ENCODE assay signal across 9 mouse cellular contexts in the genomic region with DNA sequence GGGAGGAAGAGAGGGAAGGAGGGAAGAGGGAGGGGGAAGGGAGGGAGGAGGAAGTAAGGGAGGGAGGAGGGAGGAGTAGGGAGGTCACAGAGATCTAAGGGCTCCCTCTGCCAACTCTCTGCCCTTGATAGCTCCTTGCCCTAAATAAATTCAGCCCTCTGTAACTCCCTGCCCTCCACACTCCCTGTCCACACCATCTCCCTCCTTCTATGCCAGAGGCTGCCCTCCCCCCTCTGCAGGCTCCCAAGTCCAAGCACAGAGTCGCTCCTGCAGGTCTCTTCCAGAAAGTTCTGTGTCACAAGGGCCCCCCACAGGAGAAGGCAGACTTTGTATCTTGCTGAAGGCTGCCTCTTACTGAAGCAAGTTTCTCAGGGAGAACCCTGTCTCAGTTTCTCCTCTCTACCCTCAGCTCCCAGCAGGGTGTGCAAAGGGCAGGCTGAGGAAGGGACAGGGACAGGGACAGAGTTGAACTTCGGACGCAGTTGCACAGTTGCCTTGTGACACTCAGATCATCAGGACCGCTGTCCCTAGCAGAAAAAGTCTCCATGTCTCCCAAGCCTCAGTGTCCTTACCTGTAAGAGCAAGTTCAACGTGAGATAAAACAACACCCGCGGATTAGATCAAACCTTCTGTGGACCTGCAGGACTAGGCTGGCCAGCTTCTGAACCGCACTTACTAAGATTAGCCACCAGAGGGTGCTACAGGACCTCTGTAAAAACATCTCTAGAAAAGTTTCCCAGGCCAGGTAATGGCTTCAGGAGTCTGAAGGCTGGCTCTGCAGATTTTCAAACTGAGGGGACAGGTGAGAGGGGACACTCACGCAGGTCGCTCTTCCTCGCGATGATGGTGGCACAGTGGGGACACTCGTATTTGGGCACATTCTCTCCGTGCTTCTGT. TPM values are rescaled to one million over a fixed set of nuclear protein-coding genes. Genes with fewer than 3 reads are reported as not detected.
DNase-seq lines count a peak whose midpoint lies in the region; ATAC-seq and TF ChIP-seq lines count a peak whose summit lies in the region.
"Had no signal": no experiment of that assay in that cellular context is flagged by ENCODE, and none has a peak within 500 bp of the region (broad histone marks: within the 10 kb centered on the region; RNA-seq: fewer than 3 reads in every experiment).

No protein-coding gene starts in this region.

- WGBS in embryonic facial prominence, embryonic 14.5 days = 16% methylated on average over 14 of the region's 14 CpGs
- WGBS in heart, embryonic 13.5 days = 16% methylated on average over 14 of the region's 14 CpGs
- WGBS in kidney, embryonic 14.5 days = 17% methylated on average over 14 of the region's 14 CpGs
- 14% methylated on average over 14 of the region's 14 CpGs for WGBS in stomach, postnatal 0 days

- H3K9me3 ChIP-seq in embryonic facial prominence, embryonic 14.5 days (ENCODE audit: control insufficient read depth, low read length) = no peaks in the 10 kb centered on the region
- no peaks in the 10 kb centered on the region for H3K9me3 ChIP-seq in heart, embryonic 13.5 days
- 0 out of 2 replicates have a peak, but pooled peaks cover 3% of the 10 kb centered on the region for H3K9me3 ChIP-seq in kidney, embryonic 14.5 days (ENCODE audit: control insufficient read depth, low read length)
- no peaks in the 10 kb centered on the region for H3K9me3 ChIP-seq in stomach, postnatal 0 days (ENCODE audit: control insufficient read depth, low read length)
- H3K9me3 ChIP-seq: embryonic facial prominence, embryonic 15.5 days had no signal

- no peaks in the 10 kb centered on the region for H3K27me3 ChIP-seq in embryonic facial prominence, embryonic 14.5 days (replicated peaks; ENCODE audit: control insufficient read depth, insufficient read depth, low read length)
- peaks cover 15% of the 10 kb centered on the region for H3K27me3 ChIP-seq in heart, embryonic 13.5 days (replicated peaks)
- H3K27me3 ChIP-seq in kidney, embryonic 14.5 days (ENCODE audit: control insufficient read depth, insufficient read depth, low read length) = peaks cover 14% of the 10 kb centered on the region
- H3K27me3 ChIP-seq in stomach, postnatal 0 days (ENCODE audit: control insufficient read depth, insufficient read depth, low read length) = no peaks in the 10 kb centered on the region

- no peak overlapping the region for H3K27ac ChIP-seq in bone marrow macrophage, adult 2 months (ENCODE audit: insufficient read depth, low read depth, low read length)
- no peak overlapping the region for H3K27ac ChIP-seq in embryonic facial prominence, embryonic 14.5 days (replicated peaks; ENCODE audit: low read depth, low read length)
- no peak overlapping the region for H3K27ac ChIP-seq in heart, embryonic 13.5 days (replicated peaks)
- no peak overlapping the region for H3K27ac ChIP-seq in kidney, embryonic 14.5 days (ENCODE audit: low read depth, low read length)
- H3K27ac ChIP-seq in stomach, postnatal 0 days (replicated peaks) = no peak overlapping the region
- H3K27ac ChIP-seq: embryonic facial prominence, embryonic 15.5 days had no signal

- TF ChIP-seq CTCF in bone marrow macrophage, adult 2 months (IDR thresholded peaks at IDR 0.05; ENCODE audit: low read depth, low read length) = peak; percentile 65
- peak; percentile 90 for TF ChIP-seq CTCF in stomach, postnatal 0 days (IDR thresholded peaks at IDR 0.05; ENCODE audit: low read depth)

- no peak overlapping the region for H3K9ac ChIP-seq in embryonic facial prominence, embryonic 14.5 days (ENCODE audit: low read depth, low read length)
- peak overlapping the region; percentile 0; the same call in 1 of the 2 replicates for H3K9ac ChIP-seq in heart, embryonic 13.5 days
- H3K9ac ChIP-seq in kidney, embryonic 14.5 days (ENCODE audit: low read depth, low read length) = no peak overlapping the region
- no peak overlapping the region for H3K9ac ChIP-seq in stomach, postnatal 0 days (ENCODE audit: low read length)
- H3K9ac ChIP-seq: embryonic facial prominence, embryonic 15.5 days had no signal

- H3K4me1 ChIP-seq in bone marrow macrophage, adult 2 months (ENCODE audit: control insufficient read depth, insufficient read depth, low read length) = no peaks in the 10 kb centered on the region
- no peaks in the 10 kb centered on the region for H3K4me1 ChIP-seq in embryonic facial prominence, embryonic 14.5 days (ENCODE audit: control insufficient read depth, insufficient read depth, low read length)
- peaks cover 6% of the 10 kb centered on the region for H3K4me1 ChIP-seq in heart, embryonic 13.5 days
- no peaks in the 10 kb centered on the region for H3K4me1 ChIP-seq in kidney, embryonic 14.5 days (ENCODE audit: control insufficient read depth, insufficient read depth, low read length)
- no peaks in the 10 kb centered on the region for H3K4me1 ChIP-seq in stomach, postnatal 0 days (replicated peaks; ENCODE audit: control insufficient read depth, insufficient read depth)
- H3K4me1 ChIP-seq: embryonic facial prominence, embryonic 15.5 days had no signal

- peak; percentile 60 for ATAC-seq in CD4-positive, CD25-positive, alpha-beta regulatory T cell, adult 4 months
- peak; percentile 57; the same call in 1 of the 2 replicates for ATAC-seq in embryonic facial prominence, embryonic 14.5 days (ENCODE audit: low read depth)
- ATAC-seq in heart, embryonic 13.5 days (ENCODE audit: extremely low read depth, insufficient number of reproducible peaks, low FRiP score, low TSS enrichment) = no peak
- ATAC-seq in kidney, embryonic 14.5 days (ENCODE audit: low FRiP score, low TSS enrichment) = peak; percentile 55; the same call in 1 of the 2 replicates
- peak; percentile 57; the same call in 1 of the 2 replicates for ATAC-seq in monocyte, adult 5-6 weeks (replicated peaks; ENCODE audit: insufficient number of reproducible peaks, low FRiP score, low TSS enrichment, poor library complexity, severe bottlenecking)
- ATAC-seq in stomach, postnatal 0 days (ENCODE audit: low FRiP score, low TSS enrichment) = peak; percentile 49

- H3K4me2 ChIP-seq in embryonic facial prominence, embryonic 14.5 days (ENCODE audit: low read depth, low read length) = no peak overlapping the region
- peak overlapping the region; percentile 24; the same call in 1 of the 2 replicates for H3K4me2 ChIP-seq in heart, embryonic 13.5 days
- H3K4me2 ChIP-seq in kidney, embryonic 14.5 days (replicated peaks; ENCODE audit: low read depth, low read length) = no peak overlapping the region
- H3K4me2 ChIP-seq in stomach, postnatal 0 days (replicated peaks; ENCODE audit: low read depth) = no peak overlapping the region
- H3K4me2 ChIP-seq: embryonic facial prominence, embryonic 15.5 days had no signal

- no peak overlapping the region for H3K4me3 ChIP-seq in bone marrow macrophage, adult 2 months (ENCODE audit: insufficient read depth, low read length)
- H3K4me3 ChIP-seq in embryonic facial prominence, embryonic 14.5 days (ENCODE audit: low read depth, low read length) = no peak overlapping the region
- H3K4me3 ChIP-seq in heart, embryonic 13.5 days = no peak overlapping the region
- H3K4me3 ChIP-seq in kidney, embryonic 14.5 days (ENCODE audit: low read length) = no peak overlapping the region
- H3K4me3 ChIP-seq in stomach, postnatal 0 days (ENCODE audit: low read depth, low read length) = no peak overlapping the region
- H3K4me3 ChIP-seq: embryonic facial prominence, embryonic 15.5 days had no signal

- DNase-seq in embryonic facial prominence, embryonic 14.5 days (ENCODE audit: low spot score) = peak; percentile 77
- peak; percentile 57 for DNase-seq in liver
- peak; percentile 67 for DNase-seq in stomach, postnatal 0 days (ENCODE audit: low spot score)

- no peak for TF ChIP-seq POLR2A in bone marrow macrophage, adult 2 months (IDR thresholded peaks at IDR 0.05; ENCODE audit: borderline replicate concordance, low read depth, low read length)

- no peaks in the 10 kb centered on the region for H3K36me3 ChIP-seq in embryonic facial prominence, embryonic 14.5 days (ENCODE audit: control insufficient read depth, insufficient read depth, low read length)
- H3K36me3 ChIP-seq in heart, embryonic 13.5 days = no peaks in the 10 kb centered on the region
- H3K36me3 ChIP-seq in kidney, embryonic 14.5 days (ENCODE audit: control insufficient read depth, insufficient read depth, low read length) = no peaks in the 10 kb centered on the region
- no peaks in the 10 kb centered on the region for H3K36me3 ChIP-seq in stomach, postnatal 0 days (ENCODE audit: control insufficient read depth, insufficient read depth, low read length)
- H3K36me3 ChIP-seq: embryonic facial prominence, embryonic 15.5 days had no signal

- no peak for TF ChIP-seq EP300 in stomach, postnatal 0 days (optimal IDR thresholded peaks at IDR 0.05)

RNA-seq across cellular contexts. Expression of gene Ctcfl, which starts 12.2 kb away (rescaled TPM):
- polyA plus RNA-seq in CD4-positive, CD25-positive, alpha-beta regulatory T cell, adult 4 months (2017; shearing (Covaris generic)) = not detected
- polyA plus RNA-seq in bone marrow macrophage, adult 2 months (2012; ENCODE audit: insufficient read depth, insufficient read length, missing spikeins) = not detected in 2 replicates
- 0.06 TPM in 1 of 2 replicates, not detected in the other for polyA plus RNA-seq in embryonic facial prominence, embryonic 14.5 days (2014; fragmentation: Nextera tagmentation; extraction: Ambion mirVana)
- polyA plus RNA-seq in heart, embryonic 13.5 days (2015; fragmentation: Nextera tagmentation; extraction: Ambion mirVana) = 0.70 and 0.84 TPM in 2 replicates
- polyA plus RNA-seq in kidney, embryonic 14.5 days (2014; fragmentation: Nextera tagmentation; extraction: Ambion mirVana) = 0.07 and 0.08 TPM in 2 replicates
- not detected in 3 replicates for total RNA-seq in monocyte, adult 5-6 weeks (2017)
- polyA plus RNA-seq in stomach, postnatal 0 days (2015; fragmentation: Nextera tagmentation; extraction: Ambion mirVana) = 0.07 TPM in 1 of 2 replicates, not detected in the other

RNA-seq across cellular contexts. Expression of gene Pck1, which starts 45.7 kb away (rescaled TPM):
- not detected for polyA plus RNA-seq in CD4-positive, CD25-positive, alpha-beta regulatory T cell, adult 4 months (2017; shearing (Covaris generic))
- polyA plus RNA-seq in bone marrow macrophage, adult 2 months (2012; ENCODE audit: insufficient read depth, insufficient read length, missing spikeins) = 0.58 TPM in 1 of 2 replicates, not detected in the other
- 0.09 and 0.13 TPM in 2 replicates for polyA plus RNA-seq in embryonic facial prominence, embryonic 14.5 days (2014; fragmentation: Nextera tagmentation; extraction: Ambion mirVana)
- polyA plus RNA-seq in heart, embryonic 13.5 days (2015; fragmentation: Nextera tagmentation; extraction: Ambion mirVana) = 0.05 and 0.08 TPM in 2 replicates
- 0.60 and 3.0 TPM in 2 replicates for polyA plus RNA-seq in kidney, embryonic 14.5 days (2014; fragmentation: Nextera tagmentation; extraction: Ambion mirVana)
- not detected in 3 replicates for total RNA-seq in monocyte, adult 5-6 weeks (2017)
- 0.59 and 0.70 TPM in 2 replicates for polyA plus RNA-seq in stomach, postnatal 0 days (2015; fragmentation: Nextera tagmentation; extraction: Ambion mirVana)
- polyA plus RNA-seq: embryonic facial prominence, embryonic 15.5 days had no signal
